Mouse (Mus musculus) MEL (cell line): ENCODE results near the gene Ccdc183. TPM values are rescaled to one million over a fixed set of nuclear protein-coding genes. Genes with fewer than 3 reads are reported as not detected.

Experiments
- DNase-seq: peaks from one replicate; pipeline ENCODE4 v3.0.0; 2011; ENCODE audit warnings: low read depth, low spot score
- H3K27ac ChIP-seq: 2 replicates; pipeline ENCODE4 v1.5.1; 2012; ENCODE audit warnings: low read depth, mild to moderate bottlenecking, control low read depth, low read length, moderate library complexity; ENCODE audit not compliant: control insufficient read depth
- H3K27me3 ChIP-seq, 2 experiments: fragments of 150-350 bp in 1 of 2; sonication (generic) in 1 of 2; 2 replicates each; pipeline ENCODE4 v1.6.1; 2012; ENCODE audit warnings: low read length in 2 of 2, mild to moderate bottlenecking in 2 of 2, improper control_type of control experiment in 1 of 2, moderate library complexity in 1 of 2; ENCODE audit not compliant: insufficient read depth in 2 of 2, control insufficient read depth in 1 of 2
- H3K36me3 ChIP-seq, 2 experiments: 2 replicates each; pipeline ENCODE4 v1.6.1; 2012 to 2014; ENCODE audit warnings: low read length in 2 of 2, improper control_type of control experiment in 1 of 2, inconsistent platforms in 1 of 2, mild to moderate bottlenecking in 1 of 2; ENCODE audit not compliant: insufficient read depth in 2 of 2, control insufficient read depth in 1 of 2
- H3K4me1 ChIP-seq, 2 experiments: fragments of 150-350 bp in 1 of 2; sonication (generic) in 1 of 2; 2 replicates each; pipeline ENCODE4 v1.6.1; 2012; ENCODE audit warnings: low read length in 2 of 2, improper control_type of control experiment in 1 of 2, mild to moderate bottlenecking in 1 of 2; ENCODE audit not compliant: insufficient read depth in 2 of 2, control insufficient read depth in 1 of 2
- H3K4me3 ChIP-seq, 2 experiments: fragments of 150-350 bp in 1 of 2; sonication (generic) in 1 of 2; 2 replicates each; pipeline ENCODE4 v1.5.1; 2012; ENCODE audit warnings: low read depth in 2 of 2, low read length in 2 of 2, mild to moderate bottlenecking in 2 of 2, moderate library complexity in 2 of 2, control low read depth in 1 of 2, improper control_type of control experiment in 1 of 2; ENCODE audit not compliant: control insufficient read depth in 1 of 2, insufficient read depth in 1 of 2
- H3K79me2 ChIP-seq: 2 replicates; pipeline ENCODE4 v1.6.1; 2012; ENCODE audit warnings: mild to moderate bottlenecking, low read length, moderate library complexity; ENCODE audit not compliant: control insufficient read depth, poor library complexity, insufficient read depth
- H3K9ac ChIP-seq: 2 replicates; pipeline ENCODE4 v1.6.1; 2012; ENCODE audit warnings: low read depth, mild to moderate bottlenecking, control low read depth, low read length, moderate library complexity; ENCODE audit not compliant: control insufficient read depth, poor library complexity, severe bottlenecking
- H3K9me3 ChIP-seq: fragments of 150-350 bp; sonication (generic); replicated peaks from 2 replicates; pipeline ENCODE4 v1.6.1; 2012; ENCODE audit warnings: mild to moderate bottlenecking, low read length, improper control_type of control experiment, moderate library complexity; ENCODE audit not compliant: insufficient read depth
- E2F4 ChIP-seq: IDR thresholded peaks from 2 replicates; pipeline ENCODE4 v1.6.1; 2011; ENCODE audit warnings: low read depth, low read length, improper control_type of control experiment, borderline replicate concordance
- ELF1 ChIP-seq: IDR thresholded peaks from 2 replicates; pipeline ENCODE4 v1.6.1; 2014; ENCODE audit warnings: low read depth, mild to moderate bottlenecking, inconsistent platforms, low read length, improper control_type of control experiment, moderate library complexity
- EP300 ChIP-seq, 2 experiments: IDR thresholded peaks; 2 replicates each; pipeline ENCODE4 v1.6.1; 2011; ENCODE audit warnings: improper control_type of control experiment in 2 of 2, low read length in 2 of 2, low read depth in 1 of 2, mild to moderate bottlenecking in 1 of 2
- ETS1 ChIP-seq: IDR thresholded peaks from 2 replicates; pipeline ENCODE4 v1.6.1; 2012; ENCODE audit warnings: low read depth, mild to moderate bottlenecking, inconsistent platforms, low read length, improper control_type of control experiment, moderate library complexity
- GATA1 ChIP-seq: IDR thresholded peaks from 2 replicates; pipeline ENCODE4 v1.6.1; 2011; ENCODE audit warnings: low read depth, low read length, improper control_type of control experiment
- HCFC1 ChIP-seq: IDR thresholded peaks from 2 replicates; pipeline ENCODE4 v1.6.1; 2012; ENCODE audit warnings: low read depth, mild to moderate bottlenecking, inconsistent platforms, low read length, improper control_type of control experiment, moderate library complexity
- JUND ChIP-seq: IDR thresholded peaks from 2 replicates; pipeline ENCODE4 v1.6.1; 2011; ENCODE audit warnings: low read depth, mild to moderate bottlenecking, improper control_type of control experiment, low read length
- MAX ChIP-seq: IDR thresholded peaks from 2 replicates; pipeline ENCODE4 v1.6.1; 2011; ENCODE audit warnings: low read length, improper control_type of control experiment
- MAZ ChIP-seq: IDR thresholded peaks from 2 replicates; pipeline ENCODE4 v1.6.1; 2012; ENCODE audit warnings: low read depth, mild to moderate bottlenecking, inconsistent platforms, low read length, improper control_type of control experiment
- MEF2A ChIP-seq: IDR thresholded peaks from 2 replicates; pipeline ENCODE4 v1.6.1; 2014; ENCODE audit warnings: low read depth, mild to moderate bottlenecking, inconsistent platforms, low read length, improper control_type of control experiment; ENCODE audit not compliant: poor library complexity, insufficient replicate concordance, severe bottlenecking; ENCODE audit errors: extremely low read depth
- MYC ChIP-seq: IDR thresholded peaks from 2 replicates; pipeline ENCODE4 v1.6.1; 2011; ENCODE audit warnings: low read depth, mild to moderate bottlenecking, low read length, improper control_type of control experiment, moderate library complexity
- NELFE ChIP-seq: IDR thresholded peaks from 2 replicates; pipeline ENCODE4 v1.6.1; 2011; ENCODE audit warnings: low read depth, low read length, improper control_type of control experiment
- NRF1 ChIP-seq: IDR thresholded peaks from 2 replicates; pipeline ENCODE4 v1.6.1; 2014; ENCODE audit warnings: low read depth, mild to moderate bottlenecking, inconsistent platforms, low read length, improper control_type of control experiment, moderate library complexity; ENCODE audit not compliant: poor library complexity, insufficient read depth, severe bottlenecking
- POLR2A ChIP-seq, 2 experiments: IDR thresholded peaks; 2 replicates each; pipeline ENCODE4 v1.6.1; 2011 to 2012; ENCODE audit warnings: low read length in 2 of 2, mild to moderate bottlenecking in 2 of 2, control low read depth in 1 of 2, improper control_type of control experiment in 1 of 2, low read depth in 1 of 2, moderate library complexity in 1 of 2; ENCODE audit not compliant: control insufficient read depth in 1 of 2, insufficient read depth in 1 of 2, poor library complexity in 1 of 2
- POLR2AphosphoS2 ChIP-seq: IDR thresholded peaks from 2 replicates; pipeline ENCODE4 v1.6.1; 2011; ENCODE audit warnings: low read length, improper control_type of control experiment
- RCOR1 ChIP-seq: IDR thresholded peaks from 2 replicates; pipeline ENCODE4 v1.6.1; 2012; ENCODE audit warnings: low read depth, mild to moderate bottlenecking, inconsistent platforms, low read length, improper control_type of control experiment
- SIN3A ChIP-seq: IDR thresholded peaks from 2 replicates; pipeline ENCODE4 v1.6.1; 2012; ENCODE audit warnings: low read length, improper control_type of control experiment, inconsistent platforms
- TBP ChIP-seq: IDR thresholded peaks from 2 replicates; pipeline ENCODE4 v1.8.0; 2011; ENCODE audit warnings: low read depth, low read length, improper control_type of control experiment
- ZKSCAN1 ChIP-seq: IDR thresholded peaks from 2 replicates; pipeline ENCODE4 v1.6.1; 2012; ENCODE audit warnings: low read depth, mild to moderate bottlenecking, inconsistent platforms, low read length, improper control_type of control experiment, moderate library complexity
- ZNF384 ChIP-seq: IDR thresholded peaks from 2 replicates; pipeline ENCODE4 v1.6.1; 2012; ENCODE audit warnings: low read depth, mild to moderate bottlenecking, inconsistent platforms, low read length, improper control_type of control experiment
- polyA plus RNA-seq, 2 experiments: library from polyadenylated mRNA; stranded (reverse) in 1 of 2; unstranded in 1 of 2; fragments of >175 nt in 1 of 2; fragments of >200 nt in 1 of 2; gene quantifications; 2 replicates each; pipeline versions ENCODE4 v1.2.1 to v1.2.4; 2012; ENCODE audit warnings: low replicate concordance in 2 of 2, low read depth in 1 of 2; ENCODE audit not compliant: insufficient read length in 2 of 2, insufficient read depth in 1 of 2, missing spikeins in 1 of 2
- total RNA-seq: library from RNA; depleted of rRNA; stranded (reverse); fragments of 300-350 nt; gene quantifications from 2 replicates; pipeline ENCODE4 v1.2.3, GENCODE M21; 2012

Ccdc183 gene
- total and polyA plus RNA-seq, 3 experiments, result 0.04 to 0.26 TPM; not detected in 1

DNA sequence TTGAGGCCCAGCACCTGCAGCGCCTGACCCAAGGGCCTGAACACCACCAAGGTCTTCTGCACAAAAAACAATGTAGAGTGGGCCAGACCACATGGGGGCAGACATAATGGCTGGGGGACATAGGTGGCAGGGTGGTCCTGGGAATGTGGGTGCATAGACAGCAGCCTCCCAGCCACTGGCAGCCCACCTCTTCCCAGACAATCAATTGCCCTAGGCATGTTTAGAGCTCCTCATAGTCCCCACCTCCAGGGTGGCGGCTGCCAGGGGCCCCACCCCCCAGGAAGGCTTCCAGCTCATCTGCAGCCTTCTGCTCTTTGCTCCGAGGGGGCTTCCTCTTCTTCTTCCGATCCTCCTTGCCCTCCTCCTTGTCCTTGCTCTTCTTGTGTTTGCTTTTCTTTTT, 33.9 kb downstream of the Ccdc183 start:
- Histone ChIP-seq H3K27me3 (no peaks in the 10 kb centered on the region), H3K79me2 (no peaks in the 10 kb centered on the region), H3K36me3 (peaks cover 3 to 7% of the 10 kb centered on the region in 2 experiments), H3K4me3 (no peak overlapping the region), H3K27ac (no peak overlapping the region), H3K4me1 (peaks cover 0 to 10% of the 10 kb centered on the region in 2 experiments; a peak in 2 of 4 replicates), H3K9ac (no peak overlapping the region), H3K9me3 (no peaks in the 10 kb centered on the region)
- no peak for DNase-seq
- TF ChIP-seq ZKSCAN1 (no peak), HCFC1 (no peak), ETS1 (no peak), ZNF384 (no peak), GATA1 (no peak), NELFE (no peak), RCOR1 (no peak), MAZ (no peak), JUND (no peak), MEF2A (no peak), TBP (no peak), MYC (no peak)

DNA sequence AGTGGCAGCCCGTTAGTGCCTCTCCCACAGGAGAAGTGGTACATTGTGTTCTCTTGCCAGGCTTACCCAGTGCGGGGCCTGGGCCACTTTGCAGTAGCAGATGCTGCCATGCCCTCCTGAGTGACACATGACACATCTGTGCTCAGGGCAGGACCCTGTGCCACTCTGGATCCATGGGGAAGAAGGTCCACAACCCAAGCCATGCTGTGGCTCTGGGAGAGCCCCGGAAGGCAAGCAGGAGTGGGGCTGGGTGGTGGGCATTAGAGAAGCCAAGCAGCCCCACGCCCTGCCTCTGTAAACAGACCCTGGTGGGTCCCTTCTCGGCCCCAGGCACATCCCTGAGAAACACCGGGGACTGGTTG, 34.4 kb downstream of the Ccdc183 start:
- H3K36me3 ChIP-seq, result peaks cover 3 to 7% of the 10 kb centered on the region in 2 experiments
- H3K9me3 ChIP-seq, result no peaks in the 10 kb centered on the region
- no peaks in the 10 kb centered on the region for H3K79me2 ChIP-seq
- no peak for DNase-seq
- no peak overlapping the region for H3K4me3 ChIP-seq
- H3K27ac ChIP-seq, result no peak overlapping the region
- peaks cover 0 to 10% of the 10 kb centered on the region in 2 experiments; a peak in 2 of 4 replicates for H3K4me1 ChIP-seq
- no peak overlapping the region for H3K9ac ChIP-seq
- no peaks in the 10 kb centered on the region for H3K27me3 ChIP-seq
- no peak for TF ChIP-seq MAX
- TF ChIP-seq POLR2AphosphoS2, result no peak
- TF ChIP-seq, all 39 proteins: peak for 0

DNA sequence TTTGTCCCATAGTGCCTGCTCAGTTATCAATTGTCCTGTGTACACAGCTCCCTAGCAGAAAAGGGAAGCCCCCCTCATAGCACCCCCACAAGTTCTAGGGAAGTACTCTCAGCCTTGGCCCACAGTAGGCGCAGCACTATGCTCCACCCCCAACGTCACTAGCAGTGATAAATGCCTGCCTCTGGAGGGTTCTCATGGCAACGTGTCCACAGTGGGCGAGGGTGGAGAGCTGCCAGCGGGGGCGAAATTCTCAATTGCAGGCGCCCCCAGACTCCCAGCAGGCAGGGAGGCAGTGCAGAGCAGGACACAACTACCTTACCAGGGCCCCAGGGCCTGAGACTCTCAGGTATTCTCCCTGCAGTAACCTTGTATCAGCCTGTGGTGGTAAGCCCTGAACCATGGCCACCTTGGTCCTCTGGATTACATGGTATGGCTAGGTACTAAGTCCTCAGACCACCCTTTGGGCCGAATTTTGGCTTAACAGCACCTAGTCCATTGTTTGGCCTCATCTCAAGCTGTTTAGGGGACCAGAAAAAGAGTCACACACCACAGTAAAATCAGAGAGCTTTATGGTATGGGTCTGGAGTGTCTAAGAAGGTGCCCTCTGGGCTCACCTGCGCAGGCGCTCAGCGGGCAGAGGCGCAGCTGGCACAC, 34.9 kb downstream of the Ccdc183 start:
- no peaks in the 10 kb centered on the region for H3K9me3 ChIP-seq
- peaks cover 3 to 7% of the 10 kb centered on the region in 2 experiments for H3K36me3 ChIP-seq
- H3K27ac ChIP-seq, result no peak overlapping the region; the same call in 1 of the 2 replicates
- H3K4me1 ChIP-seq, result peaks cover 0 to 10% of the 10 kb centered on the region in 2 experiments; a peak in 2 of 4 replicates
- no peaks in the 10 kb centered on the region for H3K27me3 ChIP-seq
- H3K9ac ChIP-seq, result no peak overlapping the region
- DNase-seq, result peak; percentile 79
- TF ChIP-seq E2F4, result no peak
- TF ChIP-seq ELF1, result 0 out of 2 replicates have a peak, but pooled peaks have one; percentile 16
- TF ChIP-seq POLR2AphosphoS2, result no peak; the same call in 1 of the 2 replicates
- peak; percentile 48; the same call in 1 of the 2 replicates for TF ChIP-seq SIN3A
- TF ChIP-seq ZNF384, result no peak
- no peak for TF ChIP-seq NRF1
- no peak for TF ChIP-seq EP300 (IDR thresholded peaks at IDR 0.05; ENCODE audit: low read depth in 1 of 2, low read length in 2 of 2)
- peak in 1 of 2 experiments; percentile 39; a peak in 2 of 4 replicates for TF ChIP-seq POLR2A (IDR thresholded peaks at IDR 0.05; ENCODE audit: control insufficient read depth in 1 of 2, insufficient read depth in 1 of 2, low read depth in 1 of 2, low read length in 2 of 2, poor library complexity in 1 of 2)
- H3K4me3 ChIP-seq, result no peak overlapping the region
- H3K79me2 ChIP-seq, result no peaks in the 10 kb centered on the region
